Mouse (Mus musculus) kidney, embryonic 14.5 days (tissue): ENCODE measurements around the gene Nbas. TPM values are rescaled to one million over a fixed set of nuclear protein-coding genes. Genes with fewer than 3 reads are reported as not detected.
A peak's percentile ranks its signal among the peaks of the same experiment; 100 is the strongest.

Experiments used
- ATAC-seq: fragments of 200-750 bp; cut with Nextera tagmentation; 2 replicates; pipeline ENCODE4 v1.8.0; 2017; ENCODE audit warnings: moderate number of reproducible peaks, mild to moderate bottlenecking, moderate TSS enrichment, moderate library complexity; ENCODE audit not compliant: low FRiP score, low TSS enrichment
- H3K27ac ChIP-seq: fragments of 300-500 bp; sonication (generic); 2 replicates; pipeline ENCODE4 v1.5.1; 2014; ENCODE audit warnings: low read depth, mild to moderate bottlenecking, low read length, moderate library complexity, mixed read lengths
- H3K27me3 ChIP-seq: fragments of 300-500 bp; sonication (generic); 2 replicates; pipeline ENCODE4 v1.6.1; 2014; ENCODE audit warnings: mild to moderate bottlenecking, low read length; ENCODE audit not compliant: control insufficient read depth, insufficient read depth
- H3K36me3 ChIP-seq: fragments of 300-500 bp; sonication (generic); 2 replicates; pipeline ENCODE4 v1.6.1; 2014; ENCODE audit warnings: low read length, mixed read lengths; ENCODE audit not compliant: control insufficient read depth, insufficient read depth
- H3K4me1 ChIP-seq: fragments of 300-500 bp; sonication (generic); 2 replicates; pipeline ENCODE4 v1.6.1; 2014; ENCODE audit warnings: low read length, mixed read lengths; ENCODE audit not compliant: control insufficient read depth, insufficient read depth
- H3K4me2 ChIP-seq: fragments of 300-500 bp; sonication (generic); replicated peaks from 2 replicates; pipeline ENCODE4 v1.6.1; 2014; ENCODE audit warnings: low read depth, mild to moderate bottlenecking, low read length
- H3K4me3 ChIP-seq: fragments of 300-500 bp; sonication (generic); 2 replicates; pipeline ENCODE4 v1.5.1; 2014; ENCODE audit warnings: mild to moderate bottlenecking, low read length
- H3K9ac ChIP-seq: fragments of 300-500 bp; sonication (generic); 2 replicates; pipeline ENCODE4 v1.6.1; 2014; ENCODE audit warnings: low read depth, mild to moderate bottlenecking, low read length, moderate library complexity
- H3K9me3 ChIP-seq: fragments of 300-500 bp; sonication (generic); 2 replicates; pipeline ENCODE4 v1.6.1; 2016; ENCODE audit warnings: low read length; ENCODE audit not compliant: control insufficient read depth
- WGBS: fragments of 180-500 bp; shearing (Covaris S2); extraction: QIAGEN DNeasy Blood & Tissue Kit; methylation state at CpG from one replicate; pipeline ENCODE4 v1.1.7; 2014; 5-methylcytosine and 5-hydroxymethylcytosine counted together
- polyA plus RNA-seq: library from polyadenylated mRNA; unstranded; fragments of >200 nt; fragmentation: Nextera tagmentation; extraction: Ambion mirVana; gene quantifications from 2 replicates; pipeline ENCODE4 v1.2.1, GENCODE M21; 2014

Nbas gene
- polyA plus RNA-seq, 1 experiment from 2014 or later: 18.3 TPM

- no peak overlapping the region for H3K27ac ChIP-seq
- 90% methylated on average over 1 of the region's 1 CpGs for WGBS
- no peak overlapping the region for H3K4me2 ChIP-seq
- H3K36me3 ChIP-seq: no peaks in the 10 kb centered on the region
- H3K9ac ChIP-seq: no peak overlapping the region
- no peak for ATAC-seq
- no peaks in the 10 kb centered on the region for H3K9me3 ChIP-seq
- no peaks in the 10 kb centered on the region for H3K27me3 ChIP-seq
- no peaks in the 10 kb centered on the region for H3K4me1 ChIP-seq
- no peak overlapping the region for H3K4me3 ChIP-seq
Measured at GRCm38 (mm10) chr12:13580796-13581195, 311.9 kb downstream of the Nbas start.

GRCm38 (mm10) chr12:13583386-13583785 is 314.5 kb downstream of the Nbas start:
- Histone ChIP-seq H3K9ac (no peak overlapping the region), H3K4me2 (no peak overlapping the region), H3K27me3 (no peaks in the 10 kb centered on the region), H3K36me3 (no peaks in the 10 kb centered on the region), H3K4me1 (no peaks in the 10 kb centered on the region), H3K4me3 (no peak overlapping the region), H3K27ac (no peak overlapping the region), H3K9me3 (no peaks in the 10 kb centered on the region)
- WGBS: 96% methylated on average over 6 of the region's 6 CpGs
- ATAC-seq: no peak

- no peak for ATAC-seq
- no peaks in the 10 kb centered on the region for H3K4me1 ChIP-seq
- WGBS: 89% methylated on average over 6 of the region's 6 CpGs
- no peaks in the 10 kb centered on the region for H3K36me3 ChIP-seq
- H3K4me3 ChIP-seq: no peak overlapping the region
- H3K9me3 ChIP-seq: no peaks in the 10 kb centered on the region
- no peaks in the 10 kb centered on the region for H3K27me3 ChIP-seq
- H3K4me2 ChIP-seq: no peak overlapping the region
- no peak overlapping the region for H3K27ac ChIP-seq
- H3K9ac ChIP-seq: no peak overlapping the region
Measured at GRCm38 (mm10) chr12:13585527-13586156, 316.7 kb downstream of the Nbas start.

- ATAC-seq: no peak; the same call in 1 of the 2 replicates
- Histone ChIP-seq H3K9me3 (no peaks in the 10 kb centered on the region), H3K27me3 (no peaks in the 10 kb centered on the region), H3K4me3 (no peak overlapping the region), H3K4me2 (no peak overlapping the region), H3K9ac (no peak overlapping the region), H3K27ac (no peak overlapping the region), H3K36me3 (no peaks in the 10 kb centered on the region), H3K4me1 (no peaks in the 10 kb centered on the region)
- WGBS: 71% methylated on average over 4 of the region's 4 CpGs
Measured at GRCm38 (mm10) chr12:13587675-13588074, 318.7 kb downstream of the Nbas start.

GRCm38 (mm10) chr12:13589021-13589420 is 320.1 kb downstream of the Nbas start:
- Histone ChIP-seq H3K27ac (no peak overlapping the region), H3K9ac (no peak overlapping the region), H3K4me2 (no peak overlapping the region), H3K4me1 (no peaks in the 10 kb centered on the region), H3K4me3 (no peak overlapping the region), H3K27me3 (no peaks in the 10 kb centered on the region), H3K9me3 (no peaks in the 10 kb centered on the region), H3K36me3 (no peaks in the 10 kb centered on the region)
- 88% methylated on average over 5 of the region's 5 CpGs for WGBS
- no peak for ATAC-seq

GRCm38 (mm10) chr12:13594746-13595469 is 326.0 kb downstream of the Nbas start:
- no peak for ATAC-seq
- Histone ChIP-seq H3K36me3 (no peaks in the 10 kb centered on the region), H3K9ac (no peak overlapping the region), H3K4me2 (no peak overlapping the region), H3K4me3 (no peak overlapping the region), H3K9me3 (no peaks in the 10 kb centered on the region), H3K27ac (no peak overlapping the region), H3K4me1 (peaks cover 4% of the 10 kb centered on the region; the same call in 1 of the 2 replicates), H3K27me3 (no peaks in the 10 kb centered on the region)
- WGBS: 78% methylated on average over 9 of the region's 9 CpGs

GRCm38 (mm10) chr12:13597026-13597425 is 328.1 kb downstream of the Nbas start:
- Histone ChIP-seq H3K36me3 (no peaks in the 10 kb centered on the region), H3K4me3 (no peak overlapping the region), H3K4me2 (no peak overlapping the region), H3K27ac (no peak overlapping the region), H3K9me3 (no peaks in the 10 kb centered on the region), H3K9ac (no peak overlapping the region), H3K27me3 (no peaks in the 10 kb centered on the region), H3K4me1 (peaks cover 4% of the 10 kb centered on the region; the same call in 1 of the 2 replicates)
- WGBS: 77% methylated on average over 2 of the region's 2 CpGs
- ATAC-seq: no peak

- WGBS: 23% methylated on average over 4 of the region's 4 CpGs
- no peaks in the 10 kb centered on the region for H3K27me3 ChIP-seq
- no peak overlapping the region for H3K9ac ChIP-seq
- H3K36me3 ChIP-seq: no peaks in the 10 kb centered on the region
- peak; percentile 75 for ATAC-seq
- no peaks in the 10 kb centered on the region for H3K9me3 ChIP-seq
- peak overlapping the region; percentile 42; the same call in 1 of the 2 replicates for H3K27ac ChIP-seq
- no peak overlapping the region for H3K4me2 ChIP-seq
- H3K4me3 ChIP-seq: no peak overlapping the region
- peaks cover 4% of the 10 kb centered on the region; the same call in 1 of the 2 replicates for H3K4me1 ChIP-seq
Measured at GRCm38 (mm10) chr12:13598545-13598944, 329.6 kb downstream of the Nbas start.

- Histone ChIP-seq H3K27me3 (no peaks in the 10 kb centered on the region), H3K4me3 (no peak overlapping the region), H3K9me3 (no peaks in the 10 kb centered on the region), H3K27ac (no peak overlapping the region), H3K4me1 (peaks cover 4% of the 10 kb centered on the region; the same call in 1 of the 2 replicates), H3K9ac (no peak overlapping the region), H3K36me3 (no peaks in the 10 kb centered on the region), H3K4me2 (no peak overlapping the region)
- ATAC-seq: peak; percentile 48; the same call in 1 of the 2 replicates
Measured at GRCm38 (mm10) chr12:13602414-13602813, 333.5 kb downstream of the Nbas start.
